Mouse (Mus musculus): ENCODE measurements around the gene Trpm8.

Trpm8 gene

DNA sequence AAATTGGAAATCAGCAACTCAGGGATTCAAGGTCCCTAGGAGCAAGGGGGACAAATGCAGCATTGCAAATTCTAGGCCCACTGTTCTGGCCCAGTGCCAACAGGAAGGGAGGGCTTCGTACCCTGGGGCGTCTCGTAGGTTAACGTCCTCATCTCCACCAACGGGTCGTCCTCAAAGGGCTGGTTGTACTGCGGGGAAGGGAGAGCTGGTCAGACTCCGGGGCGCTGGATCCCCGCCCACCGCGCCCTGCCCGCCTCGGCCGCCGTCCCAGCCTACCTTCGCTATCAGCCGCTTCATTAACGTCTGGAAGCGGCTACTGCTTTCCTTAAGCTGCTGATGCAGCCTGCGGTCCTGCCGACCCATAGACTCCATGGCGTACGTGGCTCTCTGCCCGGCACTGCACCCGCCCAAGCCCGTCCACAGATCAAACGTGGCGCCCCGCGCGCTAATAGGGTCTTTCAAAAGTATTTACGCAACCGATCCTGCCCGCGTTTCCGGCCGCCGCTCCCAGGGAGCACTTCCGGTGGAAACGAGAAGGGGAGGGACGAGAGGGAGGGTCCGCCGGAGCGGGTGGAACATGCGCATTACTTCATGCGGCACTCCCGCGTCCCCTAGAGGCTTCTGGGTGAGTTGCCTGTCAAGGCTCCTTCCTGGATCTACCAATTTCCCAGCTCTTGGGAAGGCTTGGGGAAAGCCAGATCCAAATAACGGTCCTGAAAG, at the start of gene Trpm8, which contains the start of gene Hjurp:
Gene Trpm8 (plus strand): TSS at position 564 of the 720 bp plus-strand sequence.
Gene Hjurp (minus strand): TSS at position 536 of the 720 bp plus-strand sequence.
- DNase-seq (ENCODE audit: low spot score): peak; percentile 99

DNA sequence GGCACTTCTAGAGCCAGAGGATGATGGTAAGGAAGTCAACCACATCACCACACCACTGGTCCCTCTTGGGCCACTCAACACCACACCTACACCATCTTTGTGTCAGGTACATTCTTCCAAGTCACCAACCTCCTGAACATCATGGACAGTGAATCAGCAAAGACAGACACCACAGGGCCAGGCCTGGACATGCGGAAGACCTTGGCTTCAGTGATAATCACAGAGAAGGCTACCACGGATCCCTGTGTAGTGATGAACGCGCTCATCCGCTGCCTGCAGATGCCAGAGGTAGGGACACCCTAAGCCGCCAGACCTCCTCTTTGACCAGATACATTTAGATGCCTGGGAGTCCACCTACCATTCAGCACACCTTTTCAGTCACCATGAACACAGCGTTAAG, 49.3 kb upstream of the Trpm8 start:
- no peak for DNase-seq (ENCODE audit: low spot score)

DNA sequence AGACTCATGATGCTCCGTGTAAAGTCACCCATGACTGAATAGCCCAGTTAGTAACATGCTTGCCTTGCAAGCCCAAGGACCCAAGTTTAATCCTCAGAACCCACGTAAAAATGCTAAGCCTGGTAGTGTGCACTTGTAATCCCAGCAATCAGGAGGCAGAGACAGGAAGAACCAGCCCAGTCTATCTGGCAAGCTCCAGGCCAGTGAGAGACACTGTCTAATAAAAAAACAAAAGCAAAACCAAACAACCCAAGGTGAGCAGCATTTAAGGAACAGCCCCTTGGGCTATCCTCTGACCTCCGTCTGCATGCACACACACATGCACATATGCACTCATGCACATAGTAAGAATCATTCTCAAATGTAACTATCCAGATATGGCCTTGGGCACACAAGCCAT, 47.9 kb upstream of the Trpm8 start:
- no peak for DNase-seq (ENCODE audit: low spot score)

DNA sequence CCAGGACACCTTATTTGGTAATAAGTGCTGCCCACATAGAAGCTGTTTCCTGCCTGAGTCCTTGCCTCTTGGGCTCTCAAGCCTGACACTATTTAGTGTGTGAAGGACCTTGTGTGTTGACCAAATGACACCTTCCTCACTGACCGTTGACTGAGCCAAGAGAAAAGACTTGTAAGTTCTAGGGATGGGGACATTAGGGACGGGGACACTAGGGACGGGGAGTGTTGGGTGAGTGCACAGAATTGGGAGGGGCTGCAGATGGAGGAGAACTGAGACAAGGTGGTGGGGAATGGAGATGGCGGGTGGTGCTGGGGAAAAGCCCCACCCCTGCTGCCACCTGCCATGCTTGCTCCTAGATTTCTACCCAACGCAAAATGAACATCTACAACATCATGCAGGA, 47.5 kb upstream of the Trpm8 start:
- DNase-seq (ENCODE audit: low spot score): no peak

DNA sequence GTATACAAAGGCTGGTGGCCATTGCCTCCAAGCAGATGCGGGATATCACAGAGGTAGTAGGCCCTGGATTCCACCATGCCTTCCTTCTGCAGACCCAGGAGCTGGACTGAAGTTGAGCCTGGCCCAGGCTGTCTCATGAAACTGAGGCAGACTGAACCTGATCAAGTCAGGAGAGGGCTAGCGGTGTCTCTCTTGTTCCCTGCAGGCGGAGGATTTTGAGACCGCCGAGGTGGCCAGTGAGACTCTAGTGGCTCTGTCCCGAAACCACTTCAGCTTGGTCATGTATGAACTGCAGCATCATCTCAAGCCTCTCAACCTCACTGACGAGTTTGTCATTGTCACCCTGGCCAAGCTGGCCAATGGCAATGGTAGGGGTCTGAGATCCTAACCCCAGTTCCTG, 47.0 kb upstream of the Trpm8 start:
- no peak for DNase-seq (ENCODE audit: low spot score)

DNA sequence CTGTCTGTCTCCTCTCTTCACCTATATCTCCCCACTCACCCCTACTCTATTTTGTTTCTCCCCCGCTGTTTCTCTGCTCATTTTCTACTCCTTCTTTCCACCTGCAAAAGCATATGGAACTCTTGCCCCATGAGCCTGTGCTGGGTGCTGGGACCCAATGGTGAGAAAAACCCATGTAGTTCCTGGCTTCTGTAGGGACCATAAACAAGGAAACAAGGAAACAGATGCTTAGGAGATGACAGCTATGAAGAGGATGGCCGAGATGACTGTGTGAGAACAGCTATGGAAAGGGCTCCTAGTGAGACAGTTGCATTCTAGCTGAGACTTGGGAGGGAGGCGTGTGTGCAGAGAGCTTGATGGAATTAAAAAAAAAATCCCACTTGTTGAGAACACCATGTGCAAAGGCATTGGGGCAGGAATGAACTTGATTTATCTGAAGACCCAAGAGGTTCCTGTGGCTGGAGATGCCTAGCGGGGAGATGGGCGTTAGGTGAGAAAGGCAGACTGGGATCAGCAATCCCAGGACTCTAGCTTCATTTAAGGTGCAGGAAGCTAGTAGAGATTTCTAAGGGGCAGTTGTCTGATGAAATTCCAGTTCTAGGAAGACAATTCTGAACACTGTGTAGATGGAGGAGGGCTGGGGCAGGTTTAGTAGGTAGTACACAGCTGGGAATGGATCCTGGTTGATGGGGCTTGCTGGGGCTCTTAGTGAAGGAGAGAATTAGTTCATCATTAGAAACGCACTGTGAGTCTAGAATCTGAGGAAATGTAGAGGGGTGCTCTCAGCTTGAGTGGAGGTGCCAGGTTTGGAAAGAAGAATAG, 46.3 kb upstream of the Trpm8 start:
- no peak for DNase-seq (ENCODE audit: low spot score)

DNA sequence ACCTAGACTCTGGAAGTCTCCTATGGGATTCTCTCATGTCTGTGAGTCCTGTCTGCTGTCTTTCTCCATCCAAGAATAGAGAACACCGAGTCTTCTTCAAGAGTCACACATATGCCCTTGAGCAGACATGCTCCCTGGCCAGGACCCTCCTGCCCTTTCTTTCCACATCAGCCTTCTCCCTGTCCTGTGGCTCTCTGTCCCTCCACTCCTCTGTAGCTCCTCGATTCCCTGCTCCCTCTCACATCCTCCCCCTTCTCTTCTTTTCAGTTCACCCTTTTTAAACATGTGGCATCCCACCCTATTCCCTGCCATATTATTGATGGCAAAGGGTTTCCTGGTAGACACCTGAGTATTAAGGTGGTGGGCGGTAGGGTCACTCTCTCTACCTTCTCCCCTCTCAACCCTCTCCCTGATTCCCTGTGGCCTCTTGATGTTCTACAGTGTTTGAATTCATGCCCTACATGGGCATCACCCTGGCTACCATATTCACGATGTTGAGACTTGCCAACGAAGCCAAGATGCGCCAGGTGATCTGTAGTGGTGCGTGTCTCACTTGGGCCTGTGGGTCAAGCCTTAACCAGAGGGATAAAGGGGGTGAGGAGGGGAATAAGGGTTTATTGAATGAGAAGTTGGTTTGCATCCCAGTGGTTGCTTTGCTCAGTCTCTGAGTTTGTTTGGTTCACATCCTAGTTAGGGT, 45.5 kb upstream of the Trpm8 start:
- DNase-seq (ENCODE audit: low spot score): no peak

DNA sequence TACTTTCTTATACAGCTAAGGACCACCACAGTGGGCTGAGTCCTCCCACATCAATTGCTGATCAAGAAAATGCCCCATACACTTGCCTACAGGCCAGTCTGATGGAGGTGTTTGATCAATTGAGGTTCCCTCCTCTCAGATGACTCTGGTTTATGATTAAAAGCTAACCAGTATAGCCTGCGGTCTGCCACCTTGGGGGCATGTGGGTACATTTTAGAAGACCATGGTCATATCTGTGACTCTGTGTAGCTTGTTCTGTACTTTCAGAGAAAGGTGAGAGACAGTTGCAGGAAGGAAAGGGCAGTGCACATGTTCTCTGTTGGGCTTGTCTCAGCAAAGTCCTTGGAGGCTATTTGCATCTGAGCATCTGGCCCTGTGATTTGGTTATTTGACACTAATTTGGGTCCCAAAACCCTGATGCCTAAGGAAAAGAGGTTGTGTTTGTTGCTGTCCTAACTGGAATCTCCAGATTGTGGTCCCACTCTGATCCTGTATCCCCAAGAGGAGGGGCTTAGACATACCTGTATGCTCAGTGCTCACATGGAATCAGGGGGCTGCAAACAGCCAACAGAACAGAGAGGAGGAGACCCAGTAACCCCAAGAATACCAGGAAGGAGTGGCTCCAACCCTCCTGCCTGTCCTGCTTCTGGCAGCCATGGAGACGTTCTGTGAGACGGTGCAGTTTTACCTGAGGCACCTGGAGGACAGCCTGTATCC, 44.6 kb upstream of the Trpm8 start:
- DNase-seq (ENCODE audit: low spot score): no peak

DNA sequence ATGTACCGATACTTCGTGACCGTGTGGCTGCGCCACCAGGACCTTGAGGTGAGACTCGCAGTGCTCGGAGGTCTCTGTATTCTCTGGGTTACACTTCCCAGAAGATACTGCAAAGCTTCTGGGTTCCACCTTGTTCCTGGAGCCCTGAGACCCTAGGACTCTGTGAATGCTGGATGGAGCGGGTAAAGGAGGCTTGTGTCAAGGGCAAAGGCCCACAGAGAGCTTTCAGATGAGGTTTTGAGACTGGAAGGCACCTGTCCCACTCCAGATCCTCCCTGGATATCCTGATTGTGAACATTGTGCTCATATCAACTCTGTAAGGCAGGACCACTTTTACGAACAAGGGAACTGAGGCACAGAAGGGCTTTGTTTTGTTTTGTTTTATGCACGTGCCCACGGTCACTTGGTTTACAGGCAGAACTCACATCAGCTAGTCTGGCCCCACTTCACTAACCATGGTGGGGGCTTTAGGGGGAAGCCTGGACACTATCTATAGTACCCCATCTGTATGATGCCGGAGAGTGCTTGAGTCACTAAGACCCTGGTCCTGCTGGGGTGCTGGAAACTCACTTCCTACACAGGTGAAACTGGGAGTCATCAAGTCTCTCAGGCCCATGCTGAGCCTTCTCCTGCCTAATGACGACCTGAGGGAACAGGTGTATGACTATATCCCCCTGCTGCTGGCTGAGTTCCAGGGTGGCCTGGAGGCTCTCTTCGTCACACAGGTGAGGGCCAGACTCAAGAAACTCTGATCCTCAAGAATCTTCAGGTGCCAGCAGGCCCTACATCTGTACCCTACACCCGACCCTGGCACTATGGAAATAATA, 43.8 kb upstream of the Trpm8 start:
- no peak for DNase-seq (ENCODE audit: low spot score)

DNA sequence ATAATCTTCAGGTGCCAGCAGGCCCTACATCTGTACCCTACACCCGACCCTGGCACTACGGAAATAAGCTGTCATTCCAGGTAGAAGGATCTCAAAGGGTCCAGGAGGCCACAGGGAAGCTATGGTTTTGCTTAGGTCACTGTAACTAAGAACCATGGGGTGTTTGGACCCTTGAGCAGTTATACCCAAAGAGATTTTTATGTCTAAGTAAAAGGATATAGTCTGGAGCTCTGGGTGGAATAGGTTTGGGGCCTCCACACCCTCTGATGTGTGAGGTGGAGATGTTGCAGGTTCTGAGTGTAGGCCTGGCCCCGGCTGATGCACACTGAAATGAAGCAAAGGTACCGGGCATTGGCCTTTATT, 43.2 kb upstream of the Trpm8 start:
- no peak for DNase-seq (ENCODE audit: low spot score)

DNA sequence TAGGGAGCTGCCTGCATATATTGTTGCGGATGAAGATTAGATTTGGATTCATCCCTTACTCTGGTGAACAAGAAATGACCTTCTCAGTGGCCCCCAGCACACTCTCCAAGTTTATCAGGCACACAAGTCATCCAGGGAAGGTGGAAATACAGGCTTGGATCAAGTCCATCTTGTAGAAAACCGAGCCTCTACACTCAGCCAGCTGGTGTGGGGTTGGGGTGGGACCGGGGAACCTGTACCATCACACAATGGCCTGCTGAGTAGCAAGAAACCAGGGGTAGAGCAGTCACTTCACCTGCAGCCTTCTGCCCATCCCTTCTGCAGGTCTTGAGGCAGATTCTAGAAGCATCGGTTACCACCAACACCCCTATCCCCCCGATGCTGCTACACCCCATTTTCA, 42.8 kb upstream of the Trpm8 start:
- DNase-seq (ENCODE audit: low spot score): no peak

DNA sequence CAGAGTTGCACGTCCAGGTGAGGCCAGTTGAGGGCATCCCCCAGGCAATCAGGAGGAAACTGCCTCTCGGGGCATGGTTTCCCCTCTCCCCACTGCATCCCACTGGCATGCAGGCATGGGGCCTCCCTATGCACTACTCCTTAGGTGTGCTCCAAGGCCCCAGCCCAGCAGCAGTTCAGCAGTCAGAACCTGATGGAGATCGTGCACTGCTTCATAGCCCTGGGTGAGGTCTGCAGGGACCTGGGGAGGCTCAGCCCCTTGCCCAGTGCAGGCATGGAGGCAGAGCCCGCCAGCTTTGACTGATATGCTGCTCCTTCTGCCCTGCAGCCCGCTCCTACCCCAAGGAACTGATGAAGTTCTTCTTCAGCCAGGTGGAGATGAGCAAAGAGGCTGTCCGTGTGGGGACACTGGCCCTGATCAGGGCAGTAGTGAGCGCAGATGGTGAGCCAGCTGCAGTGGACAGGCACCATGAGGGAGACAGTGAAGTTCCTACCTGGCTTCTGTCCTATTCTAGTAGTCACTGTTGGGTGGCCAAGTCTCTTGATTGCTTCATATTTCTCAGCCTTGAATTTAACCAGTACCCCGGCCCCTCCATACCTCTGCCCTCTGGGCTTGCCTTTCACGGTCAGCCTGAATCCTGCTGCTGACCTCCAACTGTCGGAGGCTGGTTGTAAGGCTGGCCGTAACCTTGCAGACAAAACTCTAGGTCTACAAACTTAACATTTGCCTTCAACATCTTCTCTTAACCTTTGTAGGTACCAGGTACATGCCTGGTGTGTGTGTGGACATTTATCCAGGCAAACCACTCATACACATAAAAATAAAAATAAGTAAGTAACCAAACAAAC, 42.2 kb upstream of the Trpm8 start:
- DNase-seq (ENCODE audit: low spot score): no peak

DNA sequence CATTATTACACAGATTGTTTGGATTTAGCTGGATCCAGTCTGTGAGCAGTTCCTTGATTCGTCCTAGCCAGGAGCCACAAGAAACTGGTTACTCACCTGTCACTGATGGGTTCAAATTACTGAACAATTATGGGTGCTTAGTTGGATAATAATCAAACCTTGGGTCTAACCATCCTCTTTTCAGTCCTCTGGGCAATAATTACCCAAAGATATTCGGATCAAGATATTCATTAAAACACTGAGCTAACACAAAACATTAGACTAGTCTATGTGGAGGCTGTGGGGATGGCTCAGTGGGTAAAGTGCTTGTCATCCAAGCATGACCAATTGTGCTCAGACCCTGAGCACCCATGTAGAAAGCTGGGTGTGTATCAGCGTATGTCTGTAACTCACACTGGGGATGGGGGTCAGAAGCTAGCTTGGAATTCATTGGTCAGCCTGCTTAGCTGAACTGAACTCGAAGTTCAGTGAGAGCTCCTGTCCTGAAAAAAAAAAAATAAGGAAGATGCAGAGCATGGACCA, 41.5 kb upstream of the Trpm8 start:
- no peak for DNase-seq (ENCODE audit: low spot score)

DNA sequence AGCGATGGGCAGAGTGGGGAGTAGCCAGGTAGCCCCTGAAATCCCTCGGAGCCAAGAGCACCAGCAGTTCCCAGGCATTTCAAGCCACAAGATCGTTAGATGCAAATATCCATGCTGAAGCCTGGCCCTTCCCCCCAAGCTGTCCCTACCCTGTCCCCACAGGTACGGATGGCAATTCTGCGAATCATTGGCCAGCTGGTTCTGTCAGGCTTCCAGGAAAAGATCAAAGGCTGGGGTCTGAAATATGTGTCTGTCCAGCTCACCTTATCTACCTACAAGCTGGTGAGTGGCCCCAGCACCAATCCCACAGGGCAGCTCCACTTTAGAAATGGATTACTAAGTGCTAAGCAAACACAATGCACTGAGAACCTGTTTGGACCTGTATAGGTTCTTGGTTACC, 40.1 kb upstream of the Trpm8 start:
- DNase-seq (ENCODE audit: low spot score): no peak

DNA sequence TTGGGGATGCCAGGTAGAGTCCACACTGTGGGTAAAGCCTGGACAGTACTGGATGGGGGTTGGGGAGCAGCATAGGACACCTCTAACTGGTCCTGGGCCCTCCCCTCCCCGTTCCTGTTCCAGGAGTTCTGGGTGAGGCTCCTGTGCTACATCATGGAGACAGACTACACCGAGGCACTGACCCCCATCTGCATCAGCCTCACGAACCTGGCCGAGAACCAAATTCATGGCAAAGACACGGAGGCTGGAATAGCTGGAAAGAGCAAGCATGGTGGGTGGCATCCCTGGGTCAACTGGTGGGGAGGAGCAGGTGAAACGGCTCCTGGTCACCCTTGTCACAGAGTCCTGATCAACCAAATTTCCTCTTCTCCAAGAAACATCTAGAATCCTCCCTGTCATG, 38.7 kb upstream of the Trpm8 start:
- no peak for DNase-seq (ENCODE audit: low spot score)

DNA sequence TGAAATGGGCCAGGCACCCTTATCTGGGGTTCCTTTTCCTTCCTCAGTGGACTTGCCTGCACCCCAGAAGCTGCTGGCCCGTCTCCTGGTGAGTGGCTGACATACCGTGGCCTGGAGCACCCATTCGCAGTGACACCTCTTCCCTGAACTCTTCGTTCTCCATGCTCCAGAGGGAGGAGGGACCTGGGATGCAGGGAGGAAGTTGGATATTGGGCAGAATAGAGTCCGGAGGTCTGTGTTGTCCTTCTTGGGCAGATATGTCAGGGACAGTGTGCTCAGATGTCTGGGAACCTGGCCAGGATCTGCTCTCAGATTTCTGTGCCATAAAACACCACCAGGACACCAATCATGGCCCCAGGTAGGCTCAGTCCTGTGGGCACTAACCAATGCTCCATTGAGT, 37.4 kb upstream of the Trpm8 start:
- DNase-seq (ENCODE audit: low spot score): no peak

DNA sequence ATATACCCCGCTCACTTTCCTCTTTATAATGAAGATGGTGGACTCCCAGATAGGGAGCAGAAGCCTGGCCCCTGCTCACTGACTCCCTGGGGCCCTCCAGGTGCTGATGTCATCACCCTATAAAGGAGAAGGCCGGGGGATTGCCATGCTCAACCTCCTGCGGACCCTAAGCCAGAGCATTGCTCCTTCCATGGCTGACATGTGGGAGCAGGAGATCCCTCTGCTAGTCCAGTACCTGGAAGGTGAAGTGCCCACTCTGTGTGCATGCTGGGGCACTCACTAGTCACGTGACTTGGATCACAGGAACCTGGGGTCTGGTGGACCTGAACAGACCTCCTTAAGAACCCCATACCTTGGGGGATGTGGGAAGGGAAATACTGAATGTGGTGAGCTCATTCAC, 36.9 kb upstream of the Trpm8 start:
- no peak for DNase-seq (ENCODE audit: low spot score)

DNA sequence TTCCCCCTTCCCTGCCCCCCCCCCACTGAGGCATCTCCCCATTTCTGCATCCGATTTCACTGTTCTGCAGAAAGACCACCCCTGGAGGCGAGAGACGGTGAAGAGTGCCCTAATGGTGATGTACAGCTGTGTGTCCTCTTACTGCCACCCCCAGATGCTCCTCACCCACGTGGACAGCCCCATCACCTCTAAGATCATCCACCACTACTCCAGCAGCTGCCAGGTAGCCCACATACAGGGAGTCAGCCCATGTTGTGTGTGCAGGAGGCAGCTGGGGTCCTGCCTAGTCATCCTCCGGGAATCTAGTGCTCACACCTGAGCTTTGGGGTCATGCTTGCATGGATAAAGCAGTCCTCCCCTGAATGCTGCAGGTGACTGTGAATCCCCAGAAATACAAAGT, 33.6 kb upstream of the Trpm8 start:
- DNase-seq (ENCODE audit: low spot score): no peak

DNA sequence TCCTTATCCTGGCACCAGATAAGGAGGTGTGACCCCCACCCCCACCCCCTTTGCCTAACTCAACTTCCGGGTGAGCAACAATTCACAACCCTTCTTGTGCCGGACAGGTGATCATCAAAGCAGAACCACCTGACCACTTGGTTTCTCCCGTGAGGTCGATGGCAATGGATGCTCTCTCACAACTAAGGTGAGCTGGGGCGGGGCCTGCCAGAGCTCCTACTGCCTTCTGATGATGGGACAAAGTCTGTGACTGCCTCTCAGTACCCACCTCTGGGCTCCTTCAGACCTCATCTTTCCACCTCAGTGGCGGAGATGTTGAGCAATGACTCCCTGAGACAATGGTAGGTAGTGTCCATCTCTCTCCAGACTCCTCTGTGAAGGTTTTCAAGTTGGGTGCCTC, 31.6 kb upstream of the Trpm8 start:
- DNase-seq (ENCODE audit: low spot score): no peak

DNA sequence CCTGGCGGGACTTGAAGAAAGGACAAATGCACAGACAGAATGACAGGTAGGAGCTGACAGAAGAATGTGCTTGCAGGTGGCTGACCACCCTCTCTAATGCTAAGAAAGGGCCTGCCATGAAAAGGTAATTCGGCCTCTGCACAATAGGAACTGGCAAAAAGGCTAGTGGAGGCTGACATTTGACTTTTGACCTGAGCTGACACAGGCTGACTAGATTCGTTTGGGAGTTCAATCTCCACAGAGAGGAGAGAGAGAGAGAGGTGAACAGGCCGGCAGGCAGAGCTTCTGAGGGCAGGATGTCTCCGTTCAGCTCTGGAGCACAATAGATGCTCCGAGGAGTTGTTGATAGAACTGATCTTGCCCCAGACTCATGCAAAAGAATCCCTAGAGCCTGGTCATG, 31.1 kb upstream of the Trpm8 start:
- no peak for DNase-seq (ENCODE audit: low spot score)
